Mouse (Mus musculus): Measurements from ENCODE around the gene Uqcr11. TPM values are rescaled to one million over a fixed set of nuclear protein-coding genes. Genes with fewer than 3 reads are reported as not detected.

Uqcr11 gene
- polyA plus RNA-seq, 1 experiment from 2014 or later, result 476 TPM

DNA sequence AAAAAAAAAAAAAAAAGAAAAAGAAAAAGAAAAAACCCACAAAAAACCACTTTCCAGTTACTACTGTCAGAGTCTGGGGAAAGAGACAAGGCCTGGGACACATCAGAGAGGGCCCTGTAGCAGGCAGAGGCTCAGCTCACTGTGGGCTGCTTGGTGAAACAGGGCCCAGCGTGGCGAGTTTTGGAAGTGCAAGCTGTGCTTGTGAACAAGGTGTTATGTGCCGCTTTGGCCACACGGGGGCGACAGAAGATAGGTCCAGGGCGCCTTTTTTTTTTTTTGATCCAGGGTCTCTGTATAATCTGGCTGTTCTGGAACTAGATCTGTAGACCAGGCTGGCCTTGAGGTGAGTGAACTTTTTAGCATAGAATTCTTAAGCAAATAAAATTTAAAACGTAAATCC, 30.5 kb downstream of the Uqcr11 start:
- Histone ChIP-seq H3K27ac (ENCODE audit: low read depth, low read length) (no peak overlapping the region), H3K4me1 (ENCODE audit: control insufficient read depth, insufficient read depth, low read length) (peaks cover 8% of the 10 kb centered on the region; the same call in 1 of the 2 replicates), H3K9ac (ENCODE audit: low read length) (no peak overlapping the region), H3K27me3 (ENCODE audit: control insufficient read depth, insufficient read depth, low read length) (no peaks in the 10 kb centered on the region), H3K4me3 (ENCODE audit: low read depth, low read length) (no peak overlapping the region), H3K36me3 (ENCODE audit: control insufficient read depth, insufficient read depth, low read length) (peaks cover 3% of the 10 kb centered on the region), H3K4me2 (no peak overlapping the region), H3K9me3 (ENCODE audit: control insufficient read depth, low read length) (no peaks in the 10 kb centered on the region)
- 3% methylated on average over 7 of the region's 7 CpGs for WGBS
- ATAC-seq (ENCODE audit: low FRiP score) (peak; percentile 49; the same call in 1 of the 2 replicates), DNase-seq (ENCODE audit: low spot score, missing footprints) (peak; percentile 100)

DNA sequence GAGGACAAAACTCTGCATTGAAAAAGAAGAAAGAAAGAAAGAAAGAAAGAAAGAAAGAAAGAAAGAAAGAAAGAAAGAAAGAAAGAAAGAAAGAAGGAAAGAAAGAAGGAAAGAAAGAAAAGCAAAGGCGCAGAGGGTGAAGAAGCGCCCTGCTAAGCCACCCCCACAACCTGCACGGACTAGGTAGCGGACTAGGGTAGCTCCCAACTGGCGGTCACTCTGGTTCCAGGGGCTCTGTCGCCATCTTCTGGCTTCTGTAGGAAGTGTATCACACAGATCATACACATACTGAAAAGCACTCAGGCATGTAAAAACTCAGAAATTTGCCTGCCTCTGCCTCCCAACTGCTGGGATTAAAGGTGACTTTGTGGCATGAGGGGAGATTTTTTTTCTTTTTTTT, 32.6 kb downstream of the Uqcr11 start:
- Histone ChIP-seq H3K9ac (ENCODE audit: low read length) (no peak overlapping the region), H3K36me3 (ENCODE audit: control insufficient read depth, insufficient read depth, low read length) (no peaks in the 10 kb centered on the region), H3K4me2 (no peak overlapping the region), H3K4me3 (ENCODE audit: low read depth, low read length) (no peak overlapping the region), H3K27me3 (ENCODE audit: control insufficient read depth, insufficient read depth, low read length) (no peaks in the 10 kb centered on the region), H3K27ac (ENCODE audit: low read depth, low read length) (no peak overlapping the region), H3K4me1 (ENCODE audit: control insufficient read depth, insufficient read depth, low read length) (peaks cover 6% of the 10 kb centered on the region; the same call in 1 of the 2 replicates), H3K9me3 (ENCODE audit: control insufficient read depth, low read length) (no peaks in the 10 kb centered on the region)
- DNase-seq (ENCODE audit: low spot score, missing footprints) (no peak), ATAC-seq (ENCODE audit: low FRiP score) (no peak)
- 17% methylated on average over 6 of the region's 6 CpGs for WGBS

- no peak overlapping the region for H3K4me3 ChIP-seq (ENCODE audit: low read depth, low read length)
- 81% methylated on average over 6 of the region's 6 CpGs for WGBS
- no peak overlapping the region for H3K9ac ChIP-seq (ENCODE audit: low read length)
- H3K9me3 ChIP-seq (ENCODE audit: control insufficient read depth, low read length), result no peaks in the 10 kb centered on the region
- H3K27me3 ChIP-seq (ENCODE audit: control insufficient read depth, insufficient read depth, low read length), result no peaks in the 10 kb centered on the region
- H3K36me3 ChIP-seq (ENCODE audit: control insufficient read depth, insufficient read depth, low read length), result no peaks in the 10 kb centered on the region
- peaks cover 6% of the 10 kb centered on the region; the same call in 1 of the 2 replicates for H3K4me1 ChIP-seq (ENCODE audit: control insufficient read depth, insufficient read depth, low read length)
- no peak overlapping the region for H3K27ac ChIP-seq (ENCODE audit: low read depth, low read length)
- DNase-seq (ENCODE audit: low spot score, missing footprints), result no peak
- ATAC-seq (ENCODE audit: low FRiP score), result no peak
- H3K4me2 ChIP-seq, result no peak overlapping the region
These were observed 33.9 kb downstream of the Uqcr11 start for GRCm38 (mm10) chr10:80372706-80373105.

GRCm38 (mm10) chr10:80371983-80372382, 34.6 kb downstream of the Uqcr11 start:
- WGBS, result 57% methylated on average over 9 of the region's 9 CpGs
- H3K27ac ChIP-seq (ENCODE audit: low read depth, low read length), result no peak overlapping the region
- H3K36me3 ChIP-seq (ENCODE audit: control insufficient read depth, insufficient read depth, low read length), result no peaks in the 10 kb centered on the region
- H3K4me1 ChIP-seq (ENCODE audit: control insufficient read depth, insufficient read depth, low read length), result peaks cover 6% of the 10 kb centered on the region; the same call in 1 of the 2 replicates
- H3K27me3 ChIP-seq (ENCODE audit: control insufficient read depth, insufficient read depth, low read length), result no peaks in the 10 kb centered on the region
- ATAC-seq (ENCODE audit: low FRiP score) (no peak), DNase-seq (ENCODE audit: low spot score, missing footprints) (no peak)
- H3K4me3 ChIP-seq (ENCODE audit: low read depth, low read length), result no peak overlapping the region
- peak overlapping the region; percentile 16; the same call in 1 of the 2 replicates for H3K4me2 ChIP-seq
- no peaks in the 10 kb centered on the region for H3K9me3 ChIP-seq (ENCODE audit: control insufficient read depth, low read length)
- H3K9ac ChIP-seq (ENCODE audit: low read length), result no peak overlapping the region; the same call in 1 of the 2 replicates

- peak; percentile 93 for DNase-seq (ENCODE audit: low spot score, missing footprints)
- Histone ChIP-seq H3K27ac (ENCODE audit: low read depth, low read length) (no peak overlapping the region), H3K9ac (ENCODE audit: low read length) (no peak overlapping the region; the same call in 1 of the 2 replicates), H3K4me1 (ENCODE audit: control insufficient read depth, insufficient read depth, low read length) (peaks cover 6% of the 10 kb centered on the region; the same call in 1 of the 2 replicates), H3K36me3 (ENCODE audit: control insufficient read depth, insufficient read depth, low read length) (no peaks in the 10 kb centered on the region), H3K27me3 (ENCODE audit: control insufficient read depth, insufficient read depth, low read length) (no peaks in the 10 kb centered on the region), H3K9me3 (ENCODE audit: control insufficient read depth, low read length) (no peaks in the 10 kb centered on the region), H3K4me2 (peak overlapping the region; percentile 16), H3K4me3 (ENCODE audit: low read depth, low read length) (no peak overlapping the region)
- WGBS, result 4% methylated on average over 12 of the region's 12 CpGs
- ATAC-seq (ENCODE audit: low FRiP score), result peak; percentile 75
These were observed 35.1 kb downstream of the Uqcr11 start for GRCm38 (mm10) chr10:80371411-80371966.

DNA sequence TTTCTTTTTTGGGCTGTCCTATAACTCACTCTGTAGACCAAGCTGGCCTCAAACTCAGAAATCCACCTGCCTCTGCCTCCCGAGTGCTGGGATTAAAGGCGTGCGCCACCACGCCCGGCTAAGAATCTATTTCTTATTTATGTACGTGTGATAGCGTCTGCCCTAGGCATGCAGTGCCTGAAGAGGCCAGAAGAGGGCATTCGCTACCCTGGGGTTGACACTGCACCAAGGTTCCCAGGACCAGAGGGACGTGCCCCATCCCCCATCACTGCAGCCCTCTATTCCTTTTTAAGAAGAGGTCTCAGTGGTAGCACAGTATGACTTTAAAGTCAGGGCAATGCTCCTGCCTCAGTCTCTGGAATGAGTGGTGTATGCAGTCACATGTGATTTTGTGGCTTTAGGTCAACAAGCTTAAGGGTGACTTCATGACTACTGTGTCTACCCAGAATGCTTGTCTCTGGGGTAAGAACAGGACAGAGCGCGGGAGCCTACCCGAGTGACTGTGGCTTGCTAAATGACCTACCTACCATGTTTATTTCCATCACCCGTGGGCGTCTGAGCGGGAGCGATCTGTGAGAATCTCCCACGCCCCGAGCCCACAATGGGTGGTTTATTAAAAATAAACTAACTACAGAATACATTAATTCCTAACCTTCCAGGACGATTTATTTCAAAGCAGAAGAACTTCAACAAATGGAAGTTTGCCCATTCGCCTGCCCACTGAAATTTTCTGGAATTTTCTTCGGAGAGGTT, 36.5 kb downstream of the Uqcr11 start:
- no peak overlapping the region for H3K4me2 ChIP-seq
- 81% methylated on average over 21 of the region's 21 CpGs for WGBS
- H3K36me3 ChIP-seq (ENCODE audit: control insufficient read depth, insufficient read depth, low read length), result no peaks in the 10 kb centered on the region
- H3K9me3 ChIP-seq (ENCODE audit: control insufficient read depth, low read length), result no peaks in the 10 kb centered on the region
- DNase-seq (ENCODE audit: low spot score, missing footprints) (no peak), ATAC-seq (ENCODE audit: low FRiP score) (no peak)
- no peak overlapping the region for H3K27ac ChIP-seq (ENCODE audit: low read depth, low read length)
- peaks cover 6% of the 10 kb centered on the region; the same call in 1 of the 2 replicates for H3K4me1 ChIP-seq (ENCODE audit: control insufficient read depth, insufficient read depth, low read length)
- no peak overlapping the region for H3K4me3 ChIP-seq (ENCODE audit: low read depth, low read length)
- no peaks in the 10 kb centered on the region for H3K27me3 ChIP-seq (ENCODE audit: control insufficient read depth, insufficient read depth, low read length)
- no peak overlapping the region for H3K9ac ChIP-seq (ENCODE audit: low read length)

DNA sequence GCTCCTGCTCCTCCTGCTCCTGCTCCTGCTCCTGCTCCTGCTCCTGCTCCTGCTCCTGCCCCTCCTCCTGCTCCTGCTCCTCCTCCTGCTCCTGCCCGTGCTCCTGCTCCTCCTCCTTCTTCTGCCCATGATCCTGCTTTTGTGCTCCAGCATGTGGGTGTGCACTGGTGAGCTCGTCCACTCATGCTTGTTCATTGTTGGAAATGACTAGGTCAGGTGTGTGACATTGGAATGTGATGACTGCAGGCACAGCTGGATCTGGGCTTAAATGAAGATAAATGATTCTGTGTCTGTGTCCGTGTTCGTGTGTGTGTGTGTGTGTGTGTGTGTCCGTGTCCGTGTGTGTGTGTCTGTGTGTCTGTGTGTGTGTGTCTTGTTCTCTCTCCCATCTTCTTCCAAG, 38.2 kb downstream of the Uqcr11 start:
- WGBS, result 87% methylated on average over 6 of the region's 6 CpGs
- no peaks in the 10 kb centered on the region; the same call in 1 of the 2 replicates for H3K27me3 ChIP-seq (ENCODE audit: control insufficient read depth, insufficient read depth, low read length)
- DNase-seq (ENCODE audit: low spot score, missing footprints) (no peak), ATAC-seq (ENCODE audit: low FRiP score) (no peak)
- H3K4me3 ChIP-seq (ENCODE audit: low read depth, low read length), result no peak overlapping the region
- H3K9ac ChIP-seq (ENCODE audit: low read length), result no peak overlapping the region
- no peaks in the 10 kb centered on the region for H3K36me3 ChIP-seq (ENCODE audit: control insufficient read depth, insufficient read depth, low read length)
- H3K4me2 ChIP-seq, result no peak overlapping the region
- H3K9me3 ChIP-seq (ENCODE audit: control insufficient read depth, low read length), result no peaks in the 10 kb centered on the region
- H3K27ac ChIP-seq (ENCODE audit: low read depth, low read length), result no peak overlapping the region
- H3K4me1 ChIP-seq (ENCODE audit: control insufficient read depth, insufficient read depth, low read length), result peaks cover 6% of the 10 kb centered on the region; the same call in 1 of the 2 replicates

DNA sequence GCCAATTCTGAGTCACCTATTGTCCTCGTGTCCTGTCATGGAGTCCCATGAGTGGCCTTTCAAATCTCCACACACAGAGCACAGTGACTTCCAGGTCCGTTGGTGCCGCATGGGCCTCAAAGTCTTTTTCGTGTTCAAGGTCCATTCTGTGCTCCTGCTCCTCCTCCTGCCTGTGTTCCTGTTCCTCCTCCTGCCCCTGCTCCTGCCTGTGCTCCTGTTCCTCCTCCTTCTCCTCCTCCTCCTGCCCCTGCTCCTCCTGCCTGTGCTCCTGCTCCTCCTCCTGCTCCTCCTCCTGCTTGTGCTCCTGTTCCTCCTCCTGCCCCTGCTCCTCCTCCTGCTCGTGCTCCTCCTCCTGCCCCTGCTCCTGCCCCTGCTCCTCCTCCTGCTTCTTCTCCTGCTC, 38.7 kb downstream of the Uqcr11 start:
- Histone ChIP-seq H3K4me2 (no peak overlapping the region), H3K9me3 (ENCODE audit: control insufficient read depth, low read length) (no peaks in the 10 kb centered on the region), H3K27me3 (ENCODE audit: control insufficient read depth, insufficient read depth, low read length) (no peaks in the 10 kb centered on the region; the same call in 1 of the 2 replicates), H3K36me3 (ENCODE audit: control insufficient read depth, insufficient read depth, low read length) (no peaks in the 10 kb centered on the region), H3K9ac (ENCODE audit: low read length) (no peak overlapping the region), H3K27ac (ENCODE audit: low read depth, low read length) (no peak overlapping the region), H3K4me1 (ENCODE audit: control insufficient read depth, insufficient read depth, low read length) (peaks cover 6% of the 10 kb centered on the region; the same call in 1 of the 2 replicates), H3K4me3 (ENCODE audit: low read depth, low read length) (no peak overlapping the region)
- DNase-seq (ENCODE audit: low spot score, missing footprints) (no peak), ATAC-seq (ENCODE audit: low FRiP score) (no peak)
- 60% methylated on average over 5 of the region's 5 CpGs for WGBS

GRCm38 (mm10) chr10:80365736-80366135, 40.9 kb downstream of the Uqcr11 start:
- Histone ChIP-seq H3K27me3 (ENCODE audit: control insufficient read depth, insufficient read depth, low read length) (no peaks in the 10 kb centered on the region; the same call in 1 of the 2 replicates), H3K4me1 (ENCODE audit: control insufficient read depth, insufficient read depth, low read length) (no peaks in the 10 kb centered on the region), H3K36me3 (ENCODE audit: control insufficient read depth, insufficient read depth, low read length) (no peaks in the 10 kb centered on the region), H3K27ac (ENCODE audit: low read depth, low read length) (no peak overlapping the region), H3K4me3 (ENCODE audit: low read depth, low read length) (no peak overlapping the region), H3K4me2 (no peak overlapping the region), H3K9me3 (ENCODE audit: control insufficient read depth, low read length) (no peaks in the 10 kb centered on the region), H3K9ac (ENCODE audit: low read length) (no peak overlapping the region)
- ATAC-seq (ENCODE audit: low FRiP score) (no peak), DNase-seq (ENCODE audit: low spot score, missing footprints) (no peak)
- 76% methylated on average over 6 of the region's 6 CpGs for WGBS
